Mouse (Mus musculus): ENCODE data around the gene Fgfr2.

GRCm38 (mm10) chr7:132646514-132646913 lies 476.6 kb downstream of the Fgfr2 start:
- TF ChIP-seq MYOG (IDR thresholded peaks at IDR 0.05; ENCODE audit: control insufficient read depth in 1 of 3, insufficient read depth in 1 of 3, insufficient read length in 2 of 3, low read depth in 2 of 3) (no peak), POLR2A (IDR thresholded peaks at IDR 0.05; ENCODE audit: insufficient read length, low read depth) (no peak), MAX (IDR thresholded peaks at IDR 0.05; ENCODE audit: low read depth) (no peak), TCF12 (IDR thresholded peaks at IDR 0.05; ENCODE audit: insufficient read depth, poor library complexity, severe bottlenecking) (no peak), USF1 (IDR thresholded peaks at IDR 0.05; ENCODE audit: low read depth) (no peak), E2F4 (IDR thresholded peaks at IDR 0.05; ENCODE audit: insufficient read depth) (no peak)
